Mouse (Mus musculus): ENCODE measurements around the gene Dmbx1.

DNA sequence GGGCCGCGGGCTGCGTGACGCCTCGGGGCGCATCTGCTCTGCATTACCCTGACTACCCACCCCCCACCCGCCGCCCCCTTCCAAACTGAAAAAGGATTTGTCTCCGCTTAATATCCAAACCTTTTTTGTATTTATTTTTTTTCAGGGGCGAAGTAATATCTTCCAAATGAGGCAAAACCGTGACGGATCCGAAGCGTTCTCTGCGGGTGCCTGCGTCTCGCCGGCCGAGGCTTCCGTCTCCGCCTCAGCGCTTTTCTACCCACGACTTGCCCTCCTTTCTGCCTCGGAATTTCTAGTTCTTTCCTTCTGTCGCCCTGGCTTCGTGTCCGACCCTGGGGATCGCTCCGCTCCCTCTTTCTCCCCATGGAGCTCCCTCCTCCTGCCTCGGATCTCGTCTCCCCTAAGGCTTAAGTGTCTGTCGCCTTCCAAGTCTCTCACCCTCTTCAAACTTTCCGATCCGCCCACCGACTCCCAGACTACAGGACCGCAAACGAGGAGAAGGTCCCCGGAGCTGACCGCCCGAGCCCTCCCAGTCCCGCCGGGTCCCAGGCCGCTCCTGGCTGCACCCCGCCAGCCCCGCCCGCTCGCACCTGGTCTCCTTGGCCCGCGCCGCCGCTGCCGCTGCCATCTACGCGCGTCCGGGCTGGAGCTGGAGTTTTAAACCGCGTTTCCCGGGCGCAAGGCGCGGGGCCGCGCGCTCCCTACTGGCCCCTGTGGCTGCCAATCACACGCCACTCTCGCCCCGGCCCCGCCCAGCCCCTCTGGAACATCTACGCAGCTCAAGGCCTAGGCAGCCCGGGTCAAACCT is at the start of gene Dmbx1:
- TF ChIP-seq TAL1 (IDR thresholded peaks at IDR 0.05; ENCODE audit: low read length): no peak
- TF ChIP-seq GATA1 (IDR thresholded peaks at IDR 0.05; ENCODE audit: low read length): no peak

Measured in erythroblast, embryonic 14.5 days (primary cell).